Mouse (Mus musculus): Measurements from ENCODE around the gene Cope.

- TF ChIP-seq POLR2A (IDR thresholded peaks at IDR 0.05; ENCODE audit: insufficient read length, low read depth), result no peak
- TF ChIP-seq MYOG (IDR thresholded peaks at IDR 0.05; ENCODE audit: control insufficient read depth in 1 of 3, insufficient read depth in 1 of 3, insufficient read length in 2 of 3, low read depth in 2 of 3), result no peak
- TF ChIP-seq CEBPB (IDR thresholded peaks at IDR 0.05; ENCODE audit: insufficient read depth, poor library complexity, severe bottlenecking), result no peak
- no peak for TF ChIP-seq USF1 (IDR thresholded peaks at IDR 0.05; ENCODE audit: low read depth)
- TF ChIP-seq POLR2AphosphoS2 (IDR thresholded peaks at IDR 0.05; ENCODE audit: insufficient read length, low read depth), result no peak
- TF ChIP-seq MAX (IDR thresholded peaks at IDR 0.05; ENCODE audit: low read depth), result no peak
- no peak for TF ChIP-seq E2F4 (IDR thresholded peaks at IDR 0.05; ENCODE audit: insufficient read depth)
Observed at GRCm38 (mm10) chr8:70338931-70339330, 36.6 kb downstream of the Cope start.
